Mouse (Mus musculus) limb, embryonic 14.5 days (tissue): ENCODE measurements around the gene Nrp2. TPM values are rescaled to one million over a fixed set of nuclear protein-coding genes. Genes with fewer than 3 reads are reported as not detected.

Source experiments
- ATAC-seq: fragments of 200-750 bp; cut with Nextera tagmentation; 2 replicates; pipeline ENCODE4 v1.8.0; 2017; ENCODE audit warnings: low read depth, moderate number of reproducible peaks, moderate TSS enrichment; ENCODE audit not compliant: low FRiP score
- DNase-seq: peaks from one replicate; pipeline ENCODE4 v3.0.0-alpha.2; 2015; ENCODE audit warnings: low spot score
- H3K27ac ChIP-seq: fragments of 300-500 bp; sonication (generic); replicated peaks from 2 replicates; pipeline ENCODE4 v1.5.1; 2014; ENCODE audit warnings: low read depth, mild to moderate bottlenecking, low read length, moderate library complexity, mixed read lengths
- H3K27me3 ChIP-seq: fragments of 300-500 bp; sonication (generic); 2 replicates; pipeline ENCODE4 v1.6.1; 2014; ENCODE audit warnings: low read length, mixed read lengths; ENCODE audit not compliant: control insufficient read depth, insufficient read depth
- H3K36me3 ChIP-seq: fragments of 300-500 bp; sonication (generic); 2 replicates; pipeline ENCODE4 v1.6.1; 2014; ENCODE audit warnings: mild to moderate bottlenecking, low read length, moderate library complexity, mixed read lengths; ENCODE audit not compliant: control insufficient read depth, insufficient read depth
- H3K4me1 ChIP-seq: fragments of 300-500 bp; sonication (generic); 2 replicates; pipeline ENCODE4 v1.6.1; 2014; ENCODE audit warnings: antibody characterized with exemption, low read length, mixed read lengths; ENCODE audit not compliant: control insufficient read depth, insufficient read depth
- H3K4me2 ChIP-seq: fragments of 300-500 bp; sonication (generic); replicated peaks from 2 replicates; pipeline ENCODE4 v1.6.1; 2014; ENCODE audit warnings: low read depth, mild to moderate bottlenecking, low read length, moderate library complexity; ENCODE audit not compliant: severe bottlenecking
- H3K4me3 ChIP-seq: fragments of 300-500 bp; sonication (generic); replicated peaks from 2 replicates; pipeline ENCODE4 v1.5.1; 2014; ENCODE audit warnings: low read length
- H3K9ac ChIP-seq: fragments of 300-500 bp; sonication (generic); 2 replicates; pipeline ENCODE4 v1.6.1; 2014; ENCODE audit warnings: mild to moderate bottlenecking, low read depth, low read length, moderate library complexity; ENCODE audit not compliant: severe bottlenecking
- H3K9me3 ChIP-seq: fragments of 300-500 bp; sonication (generic); 2 replicates; pipeline ENCODE4 v1.6.1; 2016; ENCODE audit warnings: low read length; ENCODE audit not compliant: control insufficient read depth
- POLR2A ChIP-seq: fragments of 200-500 bp; IDR thresholded peaks from 2 replicates; pipeline ENCODE4 v1.8.0; 2012; ENCODE audit warnings: inconsistent platforms, mild to moderate bottlenecking, moderate library complexity, borderline replicate concordance; ENCODE audit not compliant: insufficient read depth, insufficient read length; ENCODE audit errors: extremely low read depth
- WGBS: fragments of 180-500 bp; shearing (Covaris S2); extraction: QIAGEN DNeasy Blood & Tissue Kit; methylation state at CpG from one replicate; pipeline ENCODE4 v1.1.7; 2014; 5-methylcytosine and 5-hydroxymethylcytosine counted together
- polyA plus RNA-seq, 2 experiments: library from polyadenylated mRNA; depleted of rRNA in 1 of 2; stranded (reverse) in 1 of 2; unstranded in 1 of 2; fragments of >200 nt; fragmentation: Nextera tagmentation in 1 of 2; extraction: Ambion mirVana in 1 of 2; gene quantifications; 2 replicates each; pipeline versions ENCODE4 v1.2.1 to v1.2.3; 2012 to 2014

The Nrp2 gene
- polyA plus RNA-seq, 2 experiments: 30.4 to 60.3 TPM

GRCm38 (mm10) chr1:62725032-62725678 lies 22.1 kb downstream of the Nrp2 start:
- Histone ChIP-seq H3K36me3 (peaks cover 25% of the 10 kb centered on the region), H3K4me1 (peaks cover 6% of the 10 kb centered on the region), H3K4me3 (no peak overlapping the region), H3K9ac (no peak overlapping the region), H3K9me3 (0 out of 2 replicates have a peak, but pooled peaks cover 3% of the 10 kb centered on the region), H3K27me3 (no peaks in the 10 kb centered on the region), H3K27ac (no peak overlapping the region), H3K4me2 (no peak overlapping the region)
- TF ChIP-seq POLR2A: no peak
- 71% methylated on average over 10 of the region's 10 CpGs for WGBS
- DNase-seq: no peak
- no peak for ATAC-seq

DNA sequence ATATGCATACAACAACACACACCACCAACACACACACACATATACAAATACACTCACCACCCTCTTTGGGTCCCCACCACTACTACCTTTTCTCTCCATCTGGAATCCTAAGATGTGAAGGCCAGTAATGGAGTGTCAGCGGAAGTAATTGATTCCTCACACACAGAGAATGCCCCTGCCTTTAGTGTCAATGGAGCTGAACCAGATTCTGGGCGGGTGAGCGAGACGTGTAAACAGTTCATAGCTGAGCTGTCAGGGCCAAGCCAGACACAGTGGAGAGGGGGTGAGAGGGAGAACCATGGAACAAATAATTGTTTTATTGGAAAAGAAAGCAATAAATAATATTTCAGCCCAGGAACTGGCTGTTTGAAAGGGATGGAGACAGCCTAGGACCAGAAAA lies 24.1 kb downstream of the Nrp2 start:
- Histone ChIP-seq H3K9me3 (0 out of 2 replicates have a peak, but pooled peaks cover 3% of the 10 kb centered on the region), H3K27me3 (no peaks in the 10 kb centered on the region), H3K36me3 (peaks cover 16% of the 10 kb centered on the region), H3K4me3 (no peak overlapping the region), H3K4me1 (peaks cover 5% of the 10 kb centered on the region), H3K4me2 (no peak overlapping the region), H3K27ac (no peak overlapping the region), H3K9ac (no peak overlapping the region)
- DNase-seq: no peak
- ATAC-seq: no peak
- WGBS: 41% methylated on average over 4 of the region's 4 CpGs
- no peak for TF ChIP-seq POLR2A

DNA sequence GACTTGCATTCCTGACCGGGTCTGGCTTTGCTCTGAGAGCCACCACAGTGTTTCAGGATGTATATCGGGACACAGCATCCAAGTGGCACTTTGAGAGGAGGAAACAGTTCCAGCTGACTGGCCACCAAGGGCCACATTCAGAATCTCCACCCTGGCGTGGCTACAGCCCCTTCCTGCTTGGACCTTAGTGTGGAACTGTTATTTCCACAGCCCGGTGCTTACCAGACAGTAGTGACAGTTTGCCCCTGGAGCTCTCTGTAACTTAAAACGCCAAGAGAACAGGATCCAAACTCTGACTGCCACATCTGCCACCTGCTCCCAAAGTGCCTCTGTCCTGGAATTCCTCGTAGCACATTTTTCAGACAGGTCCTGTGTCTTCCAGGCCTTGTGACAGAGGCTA lies 25.3 kb downstream of the Nrp2 start:
- Histone ChIP-seq H3K9ac (no peak overlapping the region), H3K4me1 (peaks cover 5% of the 10 kb centered on the region), H3K36me3 (peaks cover 6% of the 10 kb centered on the region; the same call in 1 of the 2 replicates), H3K9me3 (no peaks in the 10 kb centered on the region), H3K27me3 (no peaks in the 10 kb centered on the region), H3K4me3 (no peak overlapping the region), H3K4me2 (no peak overlapping the region), H3K27ac (no peak overlapping the region)
- DNase-seq (no peak), ATAC-seq (no peak)
- no peak for TF ChIP-seq POLR2A
- WGBS: 68% methylated on average over 6 of the region's 6 CpGs

DNA sequence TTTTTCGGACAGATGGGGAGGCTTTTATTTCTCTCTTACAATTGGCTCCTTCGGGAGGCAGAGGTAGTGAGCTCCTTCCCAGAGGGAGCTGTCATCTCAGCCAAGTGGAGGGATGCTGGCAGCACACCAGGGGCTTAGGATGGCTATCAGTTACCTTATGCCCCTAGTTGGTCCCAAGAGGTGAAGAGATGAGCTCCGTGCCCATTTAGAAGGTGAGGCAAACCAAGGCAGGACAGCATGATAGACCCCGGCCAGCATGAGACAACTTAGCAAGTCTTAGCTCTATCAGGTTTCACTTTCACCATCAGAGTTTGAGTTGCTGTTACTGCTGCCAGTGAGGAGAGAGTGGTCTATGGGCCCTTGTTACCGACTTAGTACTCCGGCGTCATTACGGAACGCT lies 25.8 kb downstream of the Nrp2 start:
- ATAC-seq: no peak
- Histone ChIP-seq H3K27me3 (no peaks in the 10 kb centered on the region), H3K4me2 (no peak overlapping the region), H3K27ac (no peak overlapping the region), H3K4me1 (peaks cover 5% of the 10 kb centered on the region), H3K9me3 (no peaks in the 10 kb centered on the region), H3K4me3 (no peak overlapping the region), H3K9ac (no peak overlapping the region), H3K36me3 (peaks cover 4% of the 10 kb centered on the region; the same call in 1 of the 2 replicates)
- no peak for TF ChIP-seq POLR2A
- DNase-seq: no peak
- 69% methylated on average over 9 of the region's 9 CpGs for WGBS

DNA sequence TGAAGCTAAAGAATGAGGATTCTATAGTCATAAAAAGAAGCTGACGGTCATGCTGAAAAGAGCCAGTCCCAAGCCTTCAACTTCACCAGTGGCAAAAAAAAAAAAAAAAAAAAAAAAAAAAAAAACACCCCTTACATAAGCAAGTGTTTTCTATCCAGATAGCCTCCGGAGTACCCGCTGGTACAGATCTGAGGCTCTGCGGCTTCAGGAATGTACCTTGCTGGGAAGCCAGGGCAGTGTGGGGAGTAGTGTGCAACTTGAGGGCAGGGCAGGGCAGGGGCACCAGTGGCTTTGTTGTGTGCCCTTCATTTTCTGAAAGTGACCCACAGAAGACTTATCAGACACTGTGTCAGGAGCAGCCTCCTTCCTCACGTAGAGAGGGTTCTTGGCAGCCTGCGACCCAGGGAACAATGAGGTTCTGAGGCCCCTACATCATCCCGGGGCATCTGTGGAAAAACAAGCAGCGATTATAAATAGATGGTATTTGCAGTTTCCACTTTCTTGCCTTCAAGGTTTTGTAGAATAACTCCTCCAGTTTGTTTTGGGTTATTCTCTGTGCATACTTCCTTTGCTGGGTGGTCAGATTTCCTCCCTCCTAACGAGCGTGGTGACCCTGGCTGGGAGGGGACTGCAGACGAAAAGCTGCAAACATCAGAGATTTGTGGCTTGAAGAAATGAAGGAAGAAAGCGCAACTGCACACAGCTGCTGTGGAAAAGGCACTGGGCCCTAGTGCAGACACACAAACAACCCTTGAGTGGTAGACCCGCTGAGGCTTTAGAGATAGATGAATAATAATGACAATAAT lies 26.5 kb downstream of the Nrp2 start:
- no peak overlapping the region for H3K4me2 ChIP-seq
- peaks cover 5% of the 10 kb centered on the region for H3K4me1 ChIP-seq
- no peak overlapping the region for H3K27ac ChIP-seq
- H3K4me3 ChIP-seq: no peak overlapping the region
- peaks cover 4% of the 10 kb centered on the region; the same call in 1 of the 2 replicates for H3K36me3 ChIP-seq
- ATAC-seq (no peak), DNase-seq (no peak)
- no peak overlapping the region for H3K9ac ChIP-seq
- no peaks in the 10 kb centered on the region for H3K9me3 ChIP-seq
- WGBS: 64% methylated on average over 13 of the region's 13 CpGs
- TF ChIP-seq POLR2A: no peak
- no peaks in the 10 kb centered on the region for H3K27me3 ChIP-seq
